Mouse (Mus musculus) forebrain, embryonic 13.5 days (tissue): ENCODE data around the gene Tmem87a. TPM values are rescaled to one million over a fixed set of nuclear protein-coding genes. Genes with fewer than 3 reads are reported as not detected.

Experiments used
- ATAC-seq: fragments of 200-750 bp; cut with Nextera tagmentation; 2 replicates; pipeline ENCODE4 v1.8.0; 2017
- H3K27ac ChIP-seq: fragments of 300-500 bp; sonication (generic); 2 replicates; pipeline ENCODE4 v1.5.1; 2015; ENCODE audit warnings: inconsistent platforms, mild to moderate bottlenecking, moderate library complexity
- H3K27me3 ChIP-seq: fragments of 300-500 bp; sonication (generic); 2 replicates; pipeline ENCODE4 v1.6.1; 2015; ENCODE audit warnings: mild to moderate bottlenecking, inconsistent platforms
- H3K36me3 ChIP-seq: fragments of 300-500 bp; sonication (generic); 2 replicates; pipeline ENCODE4 v1.6.1; 2015; ENCODE audit warnings: mild to moderate bottlenecking, inconsistent platforms; ENCODE audit not compliant: poor library complexity, severe bottlenecking
- H3K4me1 ChIP-seq: fragments of 300-500 bp; sonication (generic); 2 replicates; pipeline ENCODE4 v1.6.1; 2015; ENCODE audit warnings: inconsistent platforms
- H3K4me2 ChIP-seq: fragments of 300-500 bp; sonication (generic); 2 replicates; pipeline ENCODE4 v1.6.1; 2015; ENCODE audit warnings: inconsistent platforms, mild to moderate bottlenecking, moderate library complexity
- H3K4me3 ChIP-seq: fragments of 300-500 bp; sonication (generic); 2 replicates; pipeline ENCODE4 v1.5.1; 2015; ENCODE audit warnings: mild to moderate bottlenecking, inconsistent platforms
- H3K9ac ChIP-seq: fragments of 300-500 bp; sonication (generic); 2 replicates; pipeline ENCODE4 v1.6.1; 2015; ENCODE audit warnings: mild to moderate bottlenecking, inconsistent platforms
- H3K9me3 ChIP-seq: fragments of 300-500 bp; sonication (generic); replicated peaks from 2 replicates; pipeline ENCODE4 v1.6.1; 2016; ENCODE audit warnings: inconsistent platforms
- WGBS: fragments of 180-500 bp; shearing (Covaris S2); methylation state at CpG from one replicate; pipeline ENCODE4 v1.1.7; 2015; 5-methylcytosine and 5-hydroxymethylcytosine counted together
- polyA plus RNA-seq: library from polyadenylated mRNA; unstranded; fragments of >200 nt; fragmentation: Nextera tagmentation; extraction: Ambion mirVana; gene quantifications from 2 replicates; pipeline ENCODE4 v1.2.1, GENCODE M21; 2015

Tmem87a gene
- polyA plus RNA-seq, 1 experiment from 2014 or later = 7.4 TPM

DNA sequence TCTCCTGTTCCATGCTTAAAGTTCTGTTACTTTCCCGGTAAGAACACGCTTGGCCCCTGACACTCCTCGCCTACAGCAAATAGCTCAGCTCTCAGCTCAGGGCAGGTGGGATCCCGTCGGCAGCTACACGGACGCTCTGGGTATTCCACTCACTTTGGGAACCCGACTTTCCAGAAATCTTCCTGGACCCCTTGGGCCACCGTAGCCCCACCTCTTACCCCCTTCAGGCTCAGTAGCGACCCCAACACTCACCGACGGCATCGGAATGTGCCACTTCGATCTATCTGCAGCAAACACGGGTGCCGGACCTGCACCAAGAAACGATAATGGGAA lies 294 bp downstream of the Tmem87a start, which contains the start of gene Ganc:
Gene Ganc, plus strand, starts transcription at position 244 of the 333 bp plus-strand sequence.
- no peaks in the 10 kb centered on the region for H3K36me3 ChIP-seq
- H3K4me1 ChIP-seq = peaks cover 18% of the 10 kb centered on the region
- no peaks in the 10 kb centered on the region for H3K27me3 ChIP-seq
- no peaks in the 10 kb centered on the region for H3K9me3 ChIP-seq
- peak within 1 kb of the TSS; percentile 83 for H3K4me3 ChIP-seq
- peak within 1 kb of the TSS; percentile 89 for H3K27ac ChIP-seq
- peak within 1 kb of the TSS; percentile 80 for H3K4me2 ChIP-seq
- peak; percentile 85 for ATAC-seq
- peak within 1 kb of the TSS; percentile 75 for H3K9ac ChIP-seq
- under 1% methylated on average over 17 of the region's 17 CpGs for WGBS

DNA sequence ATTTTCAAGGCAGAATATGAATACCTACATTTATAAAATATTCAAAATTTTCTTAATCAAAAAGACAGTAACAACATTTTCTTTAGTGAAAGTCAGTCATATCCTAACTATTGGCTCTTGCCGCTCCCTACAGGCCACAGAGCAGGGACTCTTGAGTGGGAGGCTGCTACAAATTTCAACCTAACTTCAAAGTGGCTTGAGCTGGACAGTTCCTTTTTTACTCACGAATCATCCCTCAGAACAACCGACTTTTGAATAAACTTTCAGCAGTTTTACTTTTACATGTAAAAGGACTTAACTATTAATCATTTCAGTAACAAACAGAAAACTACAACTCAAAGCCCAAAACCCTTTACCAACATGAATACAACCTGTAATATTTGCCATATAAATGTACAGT lies 1.1 kb downstream of the Tmem87a start:
- Histone ChIP-seq H3K27ac (no peak overlapping the region), H3K4me1 (peaks cover 18% of the 10 kb centered on the region), H3K36me3 (peaks cover 3% of the 10 kb centered on the region; the same call in 1 of the 2 replicates), H3K9me3 (no peaks in the 10 kb centered on the region), H3K4me3 (peak overlapping the region; percentile 83), H3K9ac (peak overlapping the region; percentile 75), H3K27me3 (no peaks in the 10 kb centered on the region), H3K4me2 (peak overlapping the region; percentile 80)
- ATAC-seq = no peak
- 63% methylated on average over 3 of the region's 3 CpGs for WGBS

DNA sequence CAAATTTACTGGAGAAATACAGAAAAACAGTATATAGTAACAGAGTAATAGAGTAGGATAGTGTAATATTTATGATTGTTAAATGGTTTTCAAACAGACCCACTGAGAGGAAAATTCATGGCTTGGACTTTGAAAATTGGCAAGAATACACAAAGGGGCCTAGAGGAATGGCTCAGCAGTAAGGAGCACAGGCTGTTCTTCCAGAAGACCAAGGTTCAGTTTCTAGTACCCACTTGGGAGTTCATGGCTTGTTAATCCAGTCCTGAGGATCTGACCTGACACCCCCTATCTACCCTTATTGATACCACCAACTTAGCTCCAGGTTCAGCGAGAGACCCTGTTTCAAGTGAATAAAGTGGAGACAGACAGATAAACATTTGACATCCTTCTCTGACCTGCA lies 6.0 kb downstream of the Tmem87a start:
- H3K9me3 ChIP-seq = no peaks in the 10 kb centered on the region
- no peak overlapping the region for H3K9ac ChIP-seq
- 77% methylated on average over 1 of the region's 1 CpGs for WGBS
- H3K36me3 ChIP-seq = peaks cover 37% of the 10 kb centered on the region
- ATAC-seq = no peak
- H3K27me3 ChIP-seq = no peaks in the 10 kb centered on the region
- peaks cover 8% of the 10 kb centered on the region for H3K4me1 ChIP-seq
- no peak overlapping the region for H3K4me3 ChIP-seq
- no peak overlapping the region for H3K27ac ChIP-seq
- no peak overlapping the region for H3K4me2 ChIP-seq

DNA sequence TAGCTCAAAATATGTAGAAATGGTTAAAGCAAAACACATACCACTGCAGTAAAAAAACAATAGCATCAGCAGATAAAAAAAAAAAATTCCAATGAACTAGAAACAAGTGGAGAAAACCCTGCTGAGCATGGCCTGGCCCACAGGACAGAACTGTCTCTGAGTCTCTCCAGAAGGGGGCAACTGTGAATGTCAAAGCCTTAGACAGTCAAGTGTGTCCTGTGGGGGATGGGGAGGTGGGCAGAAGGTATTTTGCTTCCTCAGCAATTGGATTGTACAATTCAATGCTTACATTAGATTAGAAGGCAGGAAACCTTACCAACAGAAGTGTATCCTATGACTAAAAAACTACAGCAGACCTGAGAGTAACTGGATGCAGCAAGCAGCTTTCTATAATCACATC lies 11.5 kb downstream of the Tmem87a start:
- peaks cover 70% of the 10 kb centered on the region for H3K36me3 ChIP-seq
- no peak for ATAC-seq

DNA sequence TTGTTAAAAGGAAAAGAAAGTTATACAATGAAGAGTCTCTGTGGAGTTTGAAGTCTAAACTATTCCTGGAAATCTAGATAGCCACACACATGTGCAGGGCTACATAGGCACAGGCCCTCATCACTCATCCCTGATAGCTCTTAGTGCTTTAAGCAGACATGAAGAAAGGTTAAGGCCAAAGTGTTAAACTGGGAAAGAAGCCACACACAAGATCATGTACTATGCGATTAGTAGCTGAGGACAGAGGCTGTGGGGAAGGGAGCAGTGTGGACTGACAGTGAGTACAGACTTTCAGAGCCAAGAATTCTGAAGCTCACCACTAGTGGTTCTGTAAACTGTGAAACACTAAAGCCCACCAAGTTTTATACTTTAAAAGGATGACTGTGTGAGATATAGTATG lies 13.0 kb downstream of the Tmem87a start:
- Histone ChIP-seq H3K27me3 (no peaks in the 10 kb centered on the region), H3K36me3 (peaks cover 60% of the 10 kb centered on the region), H3K27ac (no peak overlapping the region), H3K9me3 (no peaks in the 10 kb centered on the region), H3K4me3 (no peak overlapping the region), H3K4me2 (no peak overlapping the region), H3K4me1 (no peaks in the 10 kb centered on the region), H3K9ac (no peak overlapping the region)
- ATAC-seq = no peak
- 97% methylated on average over 1 of the region's 1 CpGs for WGBS

More for the DNA sequence above, 11.5 kb downstream of the Tmem87a start:
- Histone ChIP-seq H3K27me3 (no peaks in the 10 kb centered on the region), H3K9me3 (no peaks in the 10 kb centered on the region), H3K4me2 (no peak overlapping the region), H3K9ac (no peak overlapping the region), H3K4me1 (no peaks in the 10 kb centered on the region), H3K27ac (no peak overlapping the region), H3K4me3 (no peak overlapping the region)

DNA sequence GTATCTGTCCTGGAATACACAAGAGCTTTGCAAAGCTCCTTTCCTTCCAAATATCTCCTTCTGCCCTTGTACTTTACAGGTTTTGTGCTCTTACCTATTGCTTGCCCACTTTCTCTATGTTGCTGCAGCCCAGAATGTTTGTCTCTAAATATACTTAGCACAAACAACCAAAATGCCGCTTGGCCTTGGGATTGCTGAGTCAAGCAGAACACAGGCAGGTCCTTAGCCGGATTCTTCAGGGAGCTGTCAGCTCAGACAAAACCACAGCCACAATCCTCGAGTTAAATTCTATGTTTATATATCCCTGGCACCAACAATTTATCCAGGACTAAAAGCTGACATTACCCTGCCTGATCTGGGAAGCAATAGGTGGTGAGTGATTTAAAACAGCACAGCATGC lies 14.5 kb downstream of the Tmem87a start:
- no peak overlapping the region for H3K4me2 ChIP-seq
- H3K9me3 ChIP-seq = no peaks in the 10 kb centered on the region
- H3K27ac ChIP-seq = no peak overlapping the region
- ATAC-seq = no peak
- WGBS = 89% methylated on average over 3 of the region's 3 CpGs
- H3K4me3 ChIP-seq = no peak overlapping the region
- no peaks in the 10 kb centered on the region for H3K27me3 ChIP-seq
- peaks cover 56% of the 10 kb centered on the region for H3K36me3 ChIP-seq
- H3K9ac ChIP-seq = no peak overlapping the region
- no peaks in the 10 kb centered on the region for H3K4me1 ChIP-seq

DNA sequence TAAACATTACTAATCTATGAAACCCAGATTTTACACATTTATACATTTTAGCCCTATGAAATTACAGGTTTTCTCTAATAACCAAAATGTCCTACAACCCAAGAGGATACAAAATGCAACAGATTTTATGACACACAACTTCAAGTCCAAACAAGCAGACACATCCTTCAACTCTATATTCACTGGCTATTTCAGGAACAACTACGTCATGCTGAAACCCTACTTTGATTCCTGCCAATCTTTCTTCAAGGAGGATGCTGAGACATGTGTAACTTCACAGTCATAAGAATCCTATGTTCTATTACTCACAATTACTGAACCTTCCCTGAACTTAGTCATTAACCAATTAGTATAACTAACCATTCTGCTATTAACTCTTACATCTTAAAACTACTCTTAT lies 16.6 kb downstream of the Tmem87a start:
- WGBS = 95% methylated on average over 1 of the region's 1 CpGs
- ATAC-seq = no peak
- H3K4me2 ChIP-seq = no peak overlapping the region
- H3K27me3 ChIP-seq = no peaks in the 10 kb centered on the region
- peaks cover 52% of the 10 kb centered on the region for H3K36me3 ChIP-seq
- H3K4me1 ChIP-seq = no peaks in the 10 kb centered on the region
- no peak overlapping the region for H3K4me3 ChIP-seq
- H3K9ac ChIP-seq = no peak overlapping the region
- no peak overlapping the region for H3K27ac ChIP-seq
- H3K9me3 ChIP-seq = no peaks in the 10 kb centered on the region

DNA sequence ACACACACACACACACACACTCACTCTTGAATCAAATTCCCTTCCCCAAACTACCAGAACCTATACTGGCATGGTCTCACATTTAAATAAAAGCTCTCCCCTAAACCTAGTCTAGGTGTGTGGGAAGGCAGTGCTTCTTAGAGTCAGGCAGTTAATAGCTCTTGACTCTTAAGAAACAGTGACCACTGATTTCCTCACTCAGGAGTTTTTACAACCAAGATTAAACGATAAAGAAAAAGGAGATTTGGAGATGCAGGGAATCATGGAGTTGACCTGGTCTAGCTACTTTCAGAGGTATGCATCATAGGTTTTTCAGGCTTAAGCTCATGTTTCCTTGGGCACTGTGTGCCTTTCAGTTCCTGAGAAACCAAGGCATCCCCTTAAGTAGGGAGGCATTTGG lies 17.6 kb downstream of the Tmem87a start:
- WGBS = 97% methylated on average over 1 of the region's 1 CpGs
- H3K9ac ChIP-seq = no peak overlapping the region
- no peaks in the 10 kb centered on the region for H3K9me3 ChIP-seq
- H3K27ac ChIP-seq = no peak overlapping the region
- ATAC-seq = no peak
- peaks cover 61% of the 10 kb centered on the region for H3K36me3 ChIP-seq
- no peak overlapping the region for H3K4me2 ChIP-seq
- no peak overlapping the region for H3K4me3 ChIP-seq
- H3K4me1 ChIP-seq = no peaks in the 10 kb centered on the region
- no peaks in the 10 kb centered on the region for H3K27me3 ChIP-seq

DNA sequence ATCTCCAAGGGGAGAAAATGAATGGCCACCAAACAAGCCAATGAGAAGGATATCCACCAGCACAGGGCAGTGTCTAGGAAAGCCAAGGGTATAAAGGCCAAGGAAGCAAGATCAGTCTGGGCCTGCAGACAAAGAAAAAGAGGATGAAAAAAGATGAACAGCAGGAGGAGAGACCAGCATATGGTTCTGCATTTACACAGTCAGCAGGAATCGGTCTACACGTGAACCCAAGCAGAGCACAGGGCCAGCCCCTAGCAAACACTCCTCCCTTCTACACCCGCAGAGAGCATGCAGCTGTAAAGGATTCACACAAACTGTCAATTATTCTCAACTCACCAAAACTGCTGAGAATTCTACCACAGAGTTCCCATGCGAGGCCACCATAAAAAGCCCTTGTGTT lies 30.1 kb downstream of the Tmem87a start:
- peaks cover 73% of the 10 kb centered on the region for H3K36me3 ChIP-seq
- 69% methylated on average over 4 of the region's 4 CpGs for WGBS
- H3K4me3 ChIP-seq = no peak overlapping the region
- ATAC-seq = no peak
- H3K27ac ChIP-seq = no peak overlapping the region
- no peaks in the 10 kb centered on the region for H3K4me1 ChIP-seq
- no peak overlapping the region for H3K4me2 ChIP-seq
- H3K9me3 ChIP-seq = no peaks in the 10 kb centered on the region
- H3K27me3 ChIP-seq = no peaks in the 10 kb centered on the region
- no peak overlapping the region for H3K9ac ChIP-seq

- no peak for ATAC-seq
- H3K27ac ChIP-seq = no peak overlapping the region
- no peaks in the 10 kb centered on the region for H3K4me1 ChIP-seq
- H3K4me3 ChIP-seq = no peak overlapping the region
- peaks cover 76% of the 10 kb centered on the region for H3K36me3 ChIP-seq
- no peaks in the 10 kb centered on the region for H3K9me3 ChIP-seq
- no peak overlapping the region for H3K9ac ChIP-seq
- WGBS = 92% methylated on average over 4 of the region's 4 CpGs
- no peaks in the 10 kb centered on the region for H3K27me3 ChIP-seq
- no peak overlapping the region for H3K4me2 ChIP-seq
Measured at GRCm38 (mm10) chr2:120367416-120368207, 36.3 kb downstream of the Tmem87a start.

- Histone ChIP-seq H3K4me3 (no peak overlapping the region), H3K27ac (no peak overlapping the region), H3K4me1 (no peaks in the 10 kb centered on the region), H3K9ac (no peak overlapping the region), H3K36me3 (peaks cover 77% of the 10 kb centered on the region), H3K27me3 (no peaks in the 10 kb centered on the region), H3K9me3 (no peaks in the 10 kb centered on the region), H3K4me2 (no peak overlapping the region)
- no peak for ATAC-seq
- 94% methylated on average over 3 of the region's 3 CpGs for WGBS
Measured at GRCm38 (mm10) chr2:120366501-120366900, 37.4 kb downstream of the Tmem87a start.

- Histone ChIP-seq H3K27ac (no peak overlapping the region), H3K4me1 (no peaks in the 10 kb centered on the region), H3K36me3 (peaks cover 71% of the 10 kb centered on the region), H3K4me3 (no peak overlapping the region), H3K9ac (no peak overlapping the region), H3K4me2 (no peak overlapping the region), H3K9me3 (no peaks in the 10 kb centered on the region), H3K27me3 (no peaks in the 10 kb centered on the region)
- WGBS = 82% methylated on average over 1 of the region's 1 CpGs
- no peak for ATAC-seq
Measured at GRCm38 (mm10) chr2:120360425-120360824, 43.5 kb downstream of the Tmem87a start.
